Mouse (Mus musculus): Measurements from ENCODE around the gene Myom1.

Gene Myom1

GRCm38 (mm10) chr17:71059213-71059612 is 56.8 kb downstream of the Myom1 start:
- no peak for DNase-seq (ENCODE audit: low spot score)

- no peak for DNase-seq (ENCODE audit: low spot score)
Measured at GRCm38 (mm10) chr17:71062049-71062560, 59.7 kb downstream of the Myom1 start.

GRCm38 (mm10) chr17:71062870-71063602 is 60.6 kb downstream of the Myom1 start:
- DNase-seq (ENCODE audit: low spot score), result no peak

- DNase-seq (ENCODE audit: low spot score), result no peak
Measured at GRCm38 (mm10) chr17:71064463-71065014, 62.1 kb downstream of the Myom1 start.

- no peak for DNase-seq (ENCODE audit: low spot score)
Measured at GRCm38 (mm10) chr17:71065127-71065526, 62.7 kb downstream of the Myom1 start.

GRCm38 (mm10) chr17:71069176-71069575 is 66.7 kb downstream of the Myom1 start:
- DNase-seq (ENCODE audit: low spot score), result no peak

- DNase-seq (ENCODE audit: low spot score), result no peak
Measured at GRCm38 (mm10) chr17:71071958-71072357, 69.5 kb downstream of the Myom1 start.

GRCm38 (mm10) chr17:71074386-71074785 is 72.0 kb downstream of the Myom1 start:
- DNase-seq (ENCODE audit: low spot score), result no peak

- no peak for DNase-seq (ENCODE audit: low spot score)
Measured at GRCm38 (mm10) chr17:71081986-71082385, 79.6 kb downstream of the Myom1 start.

- DNase-seq (ENCODE audit: low spot score), result no peak
Measured at GRCm38 (mm10) chr17:71086969-71087368, 84.5 kb downstream of the Myom1 start.

GRCm38 (mm10) chr17:71087396-71088153 is 85.1 kb downstream of the Myom1 start:
- DNase-seq (ENCODE audit: low spot score), result no peak

GRCm38 (mm10) chr17:71088154-71088521 is 85.7 kb downstream of the Myom1 start:
- DNase-seq (ENCODE audit: low spot score), result no peak

GRCm38 (mm10) chr17:71088991-71089434 is 86.6 kb downstream of the Myom1 start:
- DNase-seq (ENCODE audit: low spot score), result no peak

GRCm38 (mm10) chr17:71089781-71090480 is 87.5 kb downstream of the Myom1 start:
- no peak for DNase-seq (ENCODE audit: low spot score)

- DNase-seq (ENCODE audit: low spot score), result no peak
Measured at GRCm38 (mm10) chr17:71091024-71091423, 88.6 kb downstream of the Myom1 start.

GRCm38 (mm10) chr17:71092341-71092740 is 89.9 kb downstream of the Myom1 start:
- DNase-seq (ENCODE audit: low spot score), result no peak

GRCm38 (mm10) chr17:71093793-71094192 is 91.4 kb downstream of the Myom1 start:
- no peak for DNase-seq (ENCODE audit: low spot score)

- no peak for DNase-seq (ENCODE audit: low spot score)
Measured at GRCm38 (mm10) chr17:71094438-71094837, 92.0 kb downstream of the Myom1 start.

GRCm38 (mm10) chr17:71096557-71097208 is 94.2 kb downstream of the Myom1 start:
- DNase-seq (ENCODE audit: low spot score), result no peak

- no peak for DNase-seq (ENCODE audit: low spot score)
Measured at GRCm38 (mm10) chr17:71097209-71097597, 94.8 kb downstream of the Myom1 start.

GRCm38 (mm10) chr17:71098606-71099005 is 96.2 kb downstream of the Myom1 start:
- no peak for DNase-seq (ENCODE audit: low spot score)

Data from ovary, postnatal 14 days (tissue).